Mouse (Mus musculus) adrenal gland, adult 8-10 months (tissue): ENCODE results near the gene Gjc3. TPM values are rescaled to one million over a fixed set of nuclear protein-coding genes. Genes with fewer than 3 reads are reported as not detected.
A peak's percentile ranks its signal among the peaks of the same experiment; 100 is the strongest.
"Not testable (repeated sequence)": the region's sequence is repeated elsewhere in the genome, so short reads cannot be mapped to it uniquely, and the experiment has no call there.

Experiments used
- DNase-seq: peaks from one replicate; pipeline ENCODE4 v3.0.0; 2022
- total RNA-seq, 4 experiments: library from RNA; stranded (reverse); gene quantifications; 2 replicates each; pipeline ENCODE4 v1.2.4; 2022

Gjc3 gene
- total RNA-seq: under 1 TPM; 0.14 to 0.71 (median 0.40) TPM

DNA sequence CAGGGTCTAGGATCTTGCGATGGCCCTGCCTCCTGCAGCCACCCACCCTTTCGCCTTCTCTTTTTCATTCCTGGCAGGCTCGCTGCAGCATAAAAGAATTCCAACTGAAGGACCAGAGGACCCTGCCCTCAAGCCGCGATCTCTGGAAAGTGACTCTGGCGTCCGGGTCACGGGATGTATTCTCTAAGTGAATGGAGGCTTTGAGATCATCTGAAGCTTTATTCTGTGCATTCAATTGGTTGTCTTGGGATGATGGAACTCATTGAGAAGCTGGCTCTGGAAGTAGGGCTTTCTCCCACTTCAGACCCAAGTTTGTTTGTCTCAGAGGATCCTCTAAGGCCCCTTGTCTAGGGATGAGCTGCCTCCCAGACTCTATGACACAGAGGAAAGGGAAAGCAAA, at the start of gene Gjc3:
Gene Gjc3 (minus strand): TSS at position 154 of the 400 bp plus-strand sequence.
- no peak for DNase-seq

- no peak for DNase-seq
Observed at GRCm38 (mm10) chr5:138012382-138012781, 49.5 kb upstream of the Gjc3 start.

GRCm38 (mm10) chr5:138009437-138009836, 46.5 kb upstream of the Gjc3 start:
- no peak for DNase-seq

DNA sequence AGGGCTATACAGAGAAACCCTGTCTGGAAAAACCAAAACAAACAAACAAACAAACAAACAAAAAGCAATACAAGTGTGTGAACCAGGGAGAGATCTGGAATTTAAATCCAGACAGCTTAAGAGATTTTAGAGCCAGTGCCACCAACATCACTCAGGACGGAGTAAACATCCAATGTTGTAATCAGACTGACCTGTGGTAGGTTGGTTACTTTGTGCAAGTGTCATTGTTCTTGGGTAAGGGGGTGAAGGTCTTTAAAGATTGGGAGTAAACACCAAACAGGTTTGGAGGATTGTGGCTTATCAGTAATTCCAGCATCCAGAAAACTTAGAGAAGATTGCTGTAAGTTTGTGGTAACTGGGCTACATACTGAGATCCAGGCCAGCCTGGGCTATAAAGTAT, 23.5 kb upstream of the Gjc3 start:
- no peak for DNase-seq

DNA sequence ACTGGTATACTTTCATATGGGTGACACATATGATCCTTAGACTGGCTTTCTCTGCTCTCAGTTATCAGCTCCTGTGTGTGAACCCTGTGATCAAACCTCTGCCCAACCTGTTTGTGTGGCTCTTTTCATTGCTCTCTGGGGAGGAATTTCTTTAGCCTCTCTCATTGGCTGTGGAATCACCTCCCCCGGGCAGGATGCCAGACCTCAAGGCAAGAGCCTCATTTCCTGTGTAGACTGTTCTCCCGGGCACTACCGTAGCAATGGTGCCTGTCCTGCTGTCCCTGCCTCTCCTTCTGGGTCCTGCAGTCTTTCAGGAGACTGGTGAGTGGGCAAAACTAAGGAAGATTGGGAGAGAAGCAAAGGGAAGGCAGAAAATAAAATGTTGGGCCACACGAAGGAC, 18.4 kb upstream of the Gjc3 start, which contains the start of gene Azgp1:
Gene Azgp1 (plus strand): TSS at position 221 of the 400 bp plus-strand sequence.
- DNase-seq: peak; percentile 3

DNA sequence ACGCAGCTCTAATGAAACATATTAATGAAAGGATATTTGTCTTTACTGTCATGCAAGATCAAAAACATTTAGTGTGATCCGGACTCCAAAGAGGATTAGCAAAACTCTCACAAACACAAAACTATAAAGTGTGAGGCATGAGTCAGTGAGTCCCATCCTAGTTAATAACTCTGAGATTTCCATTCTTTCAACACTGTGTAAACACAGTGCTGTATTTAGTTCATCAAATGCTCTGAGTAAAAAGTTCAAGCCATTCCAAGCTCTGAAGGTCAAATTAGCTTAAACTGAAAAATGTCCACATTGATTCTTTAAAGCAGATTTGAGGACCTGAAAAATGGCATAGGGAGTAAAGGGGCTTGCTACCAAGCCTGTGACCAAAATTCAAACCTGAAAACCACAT, 16.2 kb upstream of the Gjc3 start:
- no peak for DNase-seq

DNA sequence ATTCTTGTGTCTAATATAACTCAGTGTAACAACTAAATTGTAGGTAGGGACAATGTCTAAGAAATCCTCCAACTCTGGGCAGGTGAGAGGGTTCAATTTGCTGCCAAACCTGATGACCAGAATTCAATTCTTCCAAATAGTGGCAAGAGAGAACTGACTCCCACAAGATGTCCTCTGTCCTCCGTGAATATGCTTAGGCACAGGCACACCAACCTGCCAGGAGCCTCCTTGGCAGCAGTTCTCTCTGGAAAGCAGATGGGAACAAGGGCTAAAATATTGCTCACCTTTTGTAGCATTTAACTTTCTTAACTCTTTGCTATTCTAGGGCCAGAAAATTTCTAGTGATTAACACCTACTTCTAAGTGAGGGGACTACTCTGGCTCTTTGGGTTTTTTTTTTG, 14.4 kb upstream of the Gjc3 start:
- DNase-seq: no peak

DNA sequence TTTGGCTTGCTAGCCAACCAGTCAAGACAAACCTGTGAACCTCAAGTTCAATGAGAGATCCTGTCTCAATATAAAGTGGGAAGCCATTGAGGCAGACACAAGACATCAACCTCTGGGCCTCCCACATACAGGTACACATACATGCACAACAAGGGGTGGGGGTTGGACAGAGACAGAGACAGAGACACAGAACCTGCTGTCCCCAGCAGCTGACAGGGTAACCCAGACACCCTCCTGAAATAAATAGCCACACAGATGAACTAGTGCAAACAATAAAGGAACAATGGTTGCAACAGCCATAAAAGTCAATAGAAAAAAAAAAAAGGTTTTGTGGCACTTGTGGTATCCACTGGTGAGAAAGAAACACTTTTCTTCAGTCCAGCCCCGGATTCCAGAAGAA, 12.5 kb upstream of the Gjc3 start:
- DNase-seq: no peak

- DNase-seq: no peak
Observed at GRCm38 (mm10) chr5:137974724-137975123, 11.8 kb upstream of the Gjc3 start.

DNA sequence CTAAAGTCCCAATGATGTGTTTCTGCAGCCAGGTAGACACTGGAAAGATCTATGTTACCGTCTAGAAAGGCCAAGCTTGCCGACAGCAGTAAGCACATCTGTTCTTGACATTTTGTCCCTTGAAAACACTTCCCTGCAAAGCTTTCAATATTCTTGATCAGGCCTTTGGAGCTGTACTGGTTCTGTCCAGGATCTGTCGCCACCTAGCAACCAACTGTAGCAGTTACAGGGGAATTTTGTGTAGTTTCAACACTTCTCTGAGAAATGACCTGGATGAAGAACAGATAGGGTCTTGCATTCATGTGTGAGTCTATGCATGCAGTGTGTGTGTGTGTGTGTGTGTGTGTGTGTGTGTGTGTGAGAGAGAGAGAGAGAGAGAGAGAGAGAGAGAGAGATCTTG, 10.8 kb upstream of the Gjc3 start:
- DNase-seq: no peak

DNA sequence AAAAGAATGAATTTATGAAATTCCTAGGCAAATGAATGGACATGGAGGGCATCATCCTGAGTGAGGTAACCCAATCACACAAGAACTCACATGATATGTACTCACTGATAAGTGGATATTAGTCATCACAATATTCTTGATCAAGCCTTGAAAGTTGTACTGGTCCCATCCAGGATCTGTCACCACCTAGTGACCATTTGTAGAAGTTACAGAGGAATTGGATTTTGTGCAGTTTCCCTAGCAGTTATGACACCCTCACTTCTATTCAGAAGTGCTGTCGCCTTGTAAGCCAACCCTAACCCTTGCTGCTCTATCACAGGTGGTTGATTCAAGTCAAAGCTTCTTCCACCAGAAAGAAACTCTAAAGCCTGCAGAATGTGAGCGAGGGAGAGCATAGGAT, 10.3 kb upstream of the Gjc3 start:
- no peak for DNase-seq

- no peak for DNase-seq
Observed at GRCm38 (mm10) chr5:137966492-137966891, 3.6 kb upstream of the Gjc3 start.

DNA sequence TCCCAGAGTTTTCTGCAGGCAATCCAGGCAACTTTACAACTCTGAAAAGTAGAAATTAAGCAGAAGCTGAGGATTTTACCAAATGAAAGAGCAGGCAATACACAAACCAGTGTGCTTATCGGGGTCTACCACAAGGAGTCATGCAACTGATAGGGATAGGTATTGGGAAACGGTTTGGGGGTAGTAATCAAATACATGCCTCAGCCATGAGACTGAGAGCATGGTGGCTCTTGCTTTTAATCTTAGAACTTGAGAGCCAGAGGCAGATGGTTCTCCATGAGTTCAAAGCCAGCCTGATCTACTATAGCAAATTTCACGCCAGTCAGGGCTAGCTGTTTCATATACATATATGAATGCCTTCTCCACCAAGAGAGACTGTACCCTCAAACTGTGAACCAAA, 6.5 kb downstream of the Gjc3 start:
- DNase-seq: no peak

- DNase-seq: no peak
Observed at GRCm38 (mm10) chr5:137951218-137951617, 11.7 kb downstream of the Gjc3 start.

- no peak for DNase-seq
Observed at GRCm38 (mm10) chr5:137947303-137947702, 15.6 kb downstream of the Gjc3 start.

- DNase-seq: no peak
Observed at GRCm38 (mm10) chr5:137943133-137943532, 19.8 kb downstream of the Gjc3 start.

GRCm38 (mm10) chr5:137940948-137941347, 21.9 kb downstream of the Gjc3 start:
- DNase-seq: no peak

DNA sequence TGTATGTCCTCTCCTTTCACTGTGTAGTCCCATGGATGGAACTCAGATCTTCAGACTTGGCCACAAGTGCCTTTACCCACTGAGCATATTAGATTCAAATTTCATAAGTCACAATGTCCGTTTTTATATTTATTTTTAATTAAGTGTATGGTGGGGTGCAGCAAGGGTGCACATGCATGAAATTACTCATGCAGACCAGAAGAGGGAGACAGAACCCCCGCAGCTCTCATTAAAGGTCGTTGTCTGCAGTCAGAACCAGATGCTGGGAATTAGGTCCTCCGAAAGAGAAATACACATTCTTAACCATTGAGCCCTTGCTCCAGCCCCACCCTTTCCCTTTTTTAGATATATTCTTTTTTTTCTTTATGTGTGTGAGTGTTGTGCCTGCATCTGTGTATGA, 25.7 kb downstream of the Gjc3 start:
- no peak for DNase-seq

GRCm38 (mm10) chr5:137936486-137936885, 26.4 kb downstream of the Gjc3 start:
- no peak for DNase-seq

GRCm38 (mm10) chr5:137933934-137934333, 29.0 kb downstream of the Gjc3 start:
- not testable (repeated sequence) for DNase-seq

GRCm38 (mm10) chr5:137928439-137928838, 34.5 kb downstream of the Gjc3 start:
- no peak for DNase-seq

DNA sequence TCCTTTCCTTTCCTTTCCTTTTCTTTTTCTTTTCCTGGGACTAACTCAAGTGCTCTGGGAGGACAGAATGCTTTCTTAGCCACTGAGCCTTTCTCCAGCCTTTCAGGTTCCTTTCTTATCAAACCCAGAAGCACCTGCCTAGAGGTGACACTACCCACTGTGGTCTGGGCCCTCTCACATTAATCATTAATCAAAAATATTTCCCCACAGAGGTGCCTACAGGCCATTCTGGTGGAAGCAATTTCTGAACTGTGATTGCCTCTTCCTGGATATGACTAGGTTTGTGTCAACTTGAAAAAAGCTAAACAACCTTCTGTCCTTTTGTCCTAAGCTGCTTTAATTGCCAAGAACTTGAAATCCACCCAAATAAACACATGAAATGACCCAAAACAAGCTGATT, 40.7 kb downstream of the Gjc3 start:
- DNase-seq: no peak

DNA sequence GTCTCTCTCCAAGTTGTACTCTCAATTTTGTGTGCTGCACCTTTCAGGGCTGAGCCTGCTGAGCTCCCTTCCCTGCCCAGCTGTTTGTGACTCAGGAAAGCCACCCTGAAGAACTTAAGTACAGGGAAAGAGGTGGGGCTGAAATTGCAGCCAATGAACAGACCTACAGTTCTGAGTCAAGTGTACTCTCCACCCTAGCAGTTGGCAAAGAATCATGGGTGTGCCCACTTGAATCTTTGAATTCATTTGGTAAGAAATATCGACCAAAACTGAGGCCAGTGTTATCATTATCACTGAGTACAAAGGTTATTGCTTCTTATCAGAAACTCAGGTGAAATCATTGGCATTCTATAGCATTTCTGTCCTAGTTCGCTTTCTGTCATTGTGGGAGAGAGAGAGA, 41.4 kb downstream of the Gjc3 start, which contains the start of gene Cyp3a13:
Gene Cyp3a13 (minus strand): TSS at position 88 of the 400 bp plus-strand sequence.
- no peak for DNase-seq

- no peak for DNase-seq
Observed at GRCm38 (mm10) chr5:137915550-137915949, 47.3 kb downstream of the Gjc3 start.

GRCm38 (mm10) chr5:137914508-137914907, 48.4 kb downstream of the Gjc3 start:
- no peak for DNase-seq
